25 mouse cellular contexts compared by ENCODE assay signal in the genomic region with DNA sequence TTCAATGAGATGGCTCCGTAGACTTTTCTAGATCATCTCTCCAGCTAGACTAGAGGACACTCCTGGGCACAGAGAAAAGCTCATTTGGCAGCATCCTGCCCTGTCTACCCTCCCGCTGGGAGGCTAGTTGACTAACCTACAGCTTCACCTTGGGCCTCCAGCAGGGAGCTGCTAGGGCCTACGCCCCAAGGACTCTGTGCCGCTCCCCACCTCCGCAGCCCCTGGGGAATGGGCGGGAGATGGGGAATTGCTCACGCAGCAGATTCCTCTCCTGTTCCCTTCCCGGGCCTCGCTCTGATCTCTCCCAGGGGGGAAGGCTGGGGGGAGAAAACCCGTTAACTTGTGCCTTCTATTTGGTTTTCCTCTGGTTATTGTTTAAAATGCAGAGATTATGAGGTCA. TPM values are rescaled to one million over a fixed set of nuclear protein-coding genes. Genes with fewer than 3 reads are reported as not detected.
A peak's percentile ranks its signal among the peaks of the same experiment; 100 is the strongest.
DNase-seq lines count a peak whose midpoint lies in the region; ATAC-seq and TF ChIP-seq lines count a peak whose summit lies in the region.
"Had no signal": no experiment of that assay in that cellular context is flagged by ENCODE, and none has a peak within 500 bp of the region (broad histone marks: within the 10 kb centered on the region; RNA-seq: fewer than 3 reads in every experiment).

No protein-coding gene starts in this region.

- H3K4me1 ChIP-seq in embryonic facial prominence, embryonic 14.5 days (ENCODE audit: control insufficient read depth, insufficient read depth, low read length), result peaks cover 15% of the 10 kb centered on the region
- H3K4me1 ChIP-seq in embryonic facial prominence, embryonic 10.5 days, result peaks cover 23% of the 10 kb centered on the region
- peaks cover 24% of the 10 kb centered on the region for H3K4me1 ChIP-seq in stomach, embryonic 14.5 days (ENCODE audit: control insufficient read depth, insufficient read depth, low read length)
- 0 out of 2 replicates have a peak, but pooled peaks cover 2% of the 10 kb centered on the region for H3K4me1 ChIP-seq in stomach, postnatal 0 days (replicated peaks; ENCODE audit: control insufficient read depth, insufficient read depth)
- no peaks in the 10 kb centered on the region for H3K4me1 ChIP-seq in intestine, embryonic 15.5 days (replicated peaks)

- TF ChIP-seq CTCF in stomach, postnatal 0 days (IDR thresholded peaks at IDR 0.05; ENCODE audit: low read depth), result no peak

- no peak overlapping the region for H3K4me3 ChIP-seq in embryonic facial prominence, embryonic 14.5 days (ENCODE audit: low read depth, low read length)
- no peak overlapping the region for H3K4me3 ChIP-seq in embryonic facial prominence, embryonic 10.5 days
- H3K4me3 ChIP-seq in stomach, embryonic 14.5 days (ENCODE audit: low read depth, low read length), result no peak overlapping the region
- no peak overlapping the region for H3K4me3 ChIP-seq in stomach, postnatal 0 days (ENCODE audit: low read depth, low read length)
- H3K4me3 ChIP-seq in intestine, embryonic 15.5 days (replicated peaks), result no peak overlapping the region
- H3K4me3 ChIP-seq: embryonic facial prominence, embryonic 13.5 days; erythroblast, embryonic 14.5 days; forebrain, embryonic 10.5 days; gastrocnemius, adult 2 months; hindbrain, embryonic 12.5 days had no signal

- no peak overlapping the region for H3K9ac ChIP-seq in embryonic facial prominence, embryonic 14.5 days (ENCODE audit: low read depth, low read length)
- H3K9ac ChIP-seq in stomach, embryonic 14.5 days (replicated peaks; ENCODE audit: low read depth, low read length), result no peak overlapping the region
- H3K9ac ChIP-seq in stomach, postnatal 0 days (ENCODE audit: low read length), result no peak overlapping the region
- no peak overlapping the region for H3K9ac ChIP-seq in intestine, embryonic 15.5 days
- H3K9ac ChIP-seq: embryonic facial prominence, embryonic 13.5 days; hindbrain, embryonic 12.5 days had no signal

- TF ChIP-seq EP300 in stomach, postnatal 0 days (optimal IDR thresholded peaks at IDR 0.05), result no peak

- no peaks in the 10 kb centered on the region for H3K9me3 ChIP-seq in embryonic facial prominence, embryonic 14.5 days (ENCODE audit: control insufficient read depth, low read length)
- H3K9me3 ChIP-seq in embryonic facial prominence, embryonic 10.5 days, result no peaks in the 10 kb centered on the region
- H3K9me3 ChIP-seq in stomach, embryonic 14.5 days (ENCODE audit: control insufficient read depth, low read depth, low read length), result no peaks in the 10 kb centered on the region
- H3K9me3 ChIP-seq in stomach, postnatal 0 days (ENCODE audit: control insufficient read depth, low read length), result no peaks in the 10 kb centered on the region
- no peaks in the 10 kb centered on the region for H3K9me3 ChIP-seq in intestine, embryonic 15.5 days
- H3K9me3 ChIP-seq: embryonic facial prominence, embryonic 13.5 days; forebrain, embryonic 10.5 days; G1E; hindbrain, embryonic 12.5 days had no signal

- H3K4me2 ChIP-seq in embryonic facial prominence, embryonic 14.5 days (ENCODE audit: low read depth, low read length), result no peak overlapping the region
- no peak overlapping the region for H3K4me2 ChIP-seq in stomach, embryonic 14.5 days (replicated peaks; ENCODE audit: low read depth, low read length)
- no peak overlapping the region for H3K4me2 ChIP-seq in stomach, postnatal 0 days (replicated peaks; ENCODE audit: low read depth)
- H3K4me2 ChIP-seq in intestine, embryonic 15.5 days (replicated peaks), result no peak overlapping the region
- H3K4me2 ChIP-seq: embryonic facial prominence, embryonic 13.5 days; hindbrain, embryonic 12.5 days had no signal

- H3K36me3 ChIP-seq in embryonic facial prominence, embryonic 14.5 days (ENCODE audit: control insufficient read depth, insufficient read depth, low read length), result no peaks in the 10 kb centered on the region
- H3K36me3 ChIP-seq in embryonic facial prominence, embryonic 10.5 days (replicated peaks), result no peaks in the 10 kb centered on the region
- H3K36me3 ChIP-seq in stomach, embryonic 14.5 days (ENCODE audit: control insufficient read depth, insufficient read depth, low read length), result no peaks in the 10 kb centered on the region
- no peaks in the 10 kb centered on the region for H3K36me3 ChIP-seq in stomach, postnatal 0 days (ENCODE audit: control insufficient read depth, insufficient read depth, low read length)
- H3K36me3 ChIP-seq in intestine, embryonic 15.5 days, result no peaks in the 10 kb centered on the region
- H3K36me3 ChIP-seq: embryonic facial prominence, embryonic 13.5 days; forebrain, embryonic 10.5 days; G1E; hindbrain, embryonic 12.5 days had no signal

- no peaks in the 10 kb centered on the region for H3K27me3 ChIP-seq in embryonic facial prominence, embryonic 14.5 days (replicated peaks; ENCODE audit: control insufficient read depth, insufficient read depth, low read length)
- H3K27me3 ChIP-seq in embryonic facial prominence, embryonic 10.5 days (replicated peaks; ENCODE audit: low read depth, poor library complexity, severe bottlenecking), result peaks cover 51% of the 10 kb centered on the region
- H3K27me3 ChIP-seq in stomach, embryonic 14.5 days (ENCODE audit: control insufficient read depth, insufficient read depth, low read length), result no peaks in the 10 kb centered on the region
- H3K27me3 ChIP-seq in stomach, postnatal 0 days (ENCODE audit: control insufficient read depth, insufficient read depth, low read length), result no peaks in the 10 kb centered on the region
- H3K27me3 ChIP-seq in intestine, embryonic 15.5 days (replicated peaks), result no peaks in the 10 kb centered on the region

- WGBS in embryonic facial prominence, embryonic 14.5 days, result 25% methylated on average over 10 of the region's 10 CpGs
- 23% methylated on average over 10 of the region's 10 CpGs for WGBS in embryonic facial prominence, embryonic 10.5 days
- 29% methylated on average over 10 of the region's 10 CpGs for WGBS in stomach, embryonic 14.5 days
- WGBS in stomach, postnatal 0 days, result 29% methylated on average over 10 of the region's 10 CpGs
- WGBS in intestine, embryonic 15.5 days, result 24% methylated on average over 10 of the region's 10 CpGs

- ATAC-seq in embryonic facial prominence, embryonic 14.5 days (ENCODE audit: low read depth), result no peak
- peak; percentile 53; the same call in 1 of the 2 replicates for ATAC-seq in stomach, embryonic 14.5 days (ENCODE audit: insufficient number of reproducible peaks, insufficient read depth, low FRiP score, low read depth)
- no peak for ATAC-seq in stomach, postnatal 0 days (ENCODE audit: low FRiP score, low TSS enrichment)
- ATAC-seq in intestine, embryonic 15.5 days, result no peak
- ATAC-seq: forebrain, embryonic 14.5 days; hindbrain, embryonic 16.5 days had no signal

- DNase-seq in embryonic facial prominence, embryonic 14.5 days (ENCODE audit: low spot score), result peak; percentile 35
- no peak for DNase-seq in embryonic facial prominence, embryonic 10.5 days (ENCODE audit: low spot score)
- DNase-seq in stomach, postnatal 0 days (ENCODE audit: low spot score), result no peak
- peak; percentile 92 for DNase-seq in ZHBTc4 (ENCODE audit: low read depth, low spot score)
- DNase-seq in retina, postnatal 1 day, result no peak
- DNase-seq: adrenal gland, adult 2 months; cerebellum, adult 11-12 months; cerebellum, adult 9-10 months; cerebellum, postnatal 25 days; gastrocnemius, adult 2 months; gastrocnemius, postnatal 25 days; heart, postnatal 10 days; heart, postnatal 4 days had no signal

- H3K27ac ChIP-seq in embryonic facial prominence, embryonic 14.5 days (replicated peaks; ENCODE audit: low read depth, low read length), result no peak overlapping the region
- H3K27ac ChIP-seq in embryonic facial prominence, embryonic 10.5 days (replicated peaks), result no peak overlapping the region
- H3K27ac ChIP-seq in stomach, embryonic 14.5 days (ENCODE audit: low read length), result no peak overlapping the region
- H3K27ac ChIP-seq in stomach, postnatal 0 days (replicated peaks), result no peak overlapping the region
- no peak overlapping the region for H3K27ac ChIP-seq in intestine, embryonic 15.5 days
- H3K27ac ChIP-seq: embryonic facial prominence, embryonic 13.5 days; forebrain, embryonic 10.5 days; gastrocnemius, adult 2 months; hindbrain, embryonic 12.5 days had no signal

RNA-seq across cellular contexts. Expression of a gene that starts 36.4 kb away (rescaled TPM):
- 1.6 and 2.0 TPM in 2 replicates for polyA plus RNA-seq in embryonic facial prominence, embryonic 14.5 days (2014; fragmentation: Nextera tagmentation; extraction: Ambion mirVana)
- polyA plus RNA-seq in embryonic facial prominence, embryonic 10.5 days (2016; fragmentation: Nextera tagmentation; extraction: Ambion mirVana), result 0.22 and 0.40 TPM in 2 replicates
- not detected in 2 replicates for polyA plus RNA-seq in stomach, embryonic 14.5 days (2014; fragmentation: Nextera tagmentation; extraction: Ambion mirVana)
- polyA plus RNA-seq in stomach, postnatal 0 days (2015; fragmentation: Nextera tagmentation; extraction: Ambion mirVana), result 0.04 TPM in 1 of 2 replicates, not detected in the other
- polyA plus RNA-seq in intestine, embryonic 15.5 days (2015; fragmentation: Nextera tagmentation; extraction: Ambion mirVana), result 0.08 TPM in 1 of 2 replicates, not detected in the other
- polyA plus RNA-seq: adrenal gland, adult 2 months; cortical plate, adult 2 months; erythroblast, embryonic 14.5 days; forebrain, embryonic 10.5 days; forebrain, embryonic 14.5 days; G1E; heart, embryonic 14.5 days; intestine, embryonic 14.5 days had no signal

Comparison
In these comparisons a context has a peak if more than half of its experiments do, and no peak if none do; other contexts are left out.
1. DNase-seq: peak in embryonic facial prominence, embryonic 14.5 days (single experiment) and ZHBTc4 (single experiment); none in embryonic facial prominence, embryonic 10.5 days (single experiment), stomach, postnatal 0 days (single experiment) and retina, postnatal 1 day (single experiment).